Mouse (Mus musculus): ENCODE data around the gene Snx21. TPM values are rescaled to one million over a fixed set of nuclear protein-coding genes. Genes with fewer than 3 reads are reported as not detected.
A peak's percentile ranks its signal among the peaks of the same experiment; 100 is the strongest.

The Snx21 gene
- 14.4 and 18.3 TPM in 2 replicates for polyA plus RNA-seq (2016; fragmentation: Nextera tagmentation; extraction: Ambion mirVana)

DNA sequence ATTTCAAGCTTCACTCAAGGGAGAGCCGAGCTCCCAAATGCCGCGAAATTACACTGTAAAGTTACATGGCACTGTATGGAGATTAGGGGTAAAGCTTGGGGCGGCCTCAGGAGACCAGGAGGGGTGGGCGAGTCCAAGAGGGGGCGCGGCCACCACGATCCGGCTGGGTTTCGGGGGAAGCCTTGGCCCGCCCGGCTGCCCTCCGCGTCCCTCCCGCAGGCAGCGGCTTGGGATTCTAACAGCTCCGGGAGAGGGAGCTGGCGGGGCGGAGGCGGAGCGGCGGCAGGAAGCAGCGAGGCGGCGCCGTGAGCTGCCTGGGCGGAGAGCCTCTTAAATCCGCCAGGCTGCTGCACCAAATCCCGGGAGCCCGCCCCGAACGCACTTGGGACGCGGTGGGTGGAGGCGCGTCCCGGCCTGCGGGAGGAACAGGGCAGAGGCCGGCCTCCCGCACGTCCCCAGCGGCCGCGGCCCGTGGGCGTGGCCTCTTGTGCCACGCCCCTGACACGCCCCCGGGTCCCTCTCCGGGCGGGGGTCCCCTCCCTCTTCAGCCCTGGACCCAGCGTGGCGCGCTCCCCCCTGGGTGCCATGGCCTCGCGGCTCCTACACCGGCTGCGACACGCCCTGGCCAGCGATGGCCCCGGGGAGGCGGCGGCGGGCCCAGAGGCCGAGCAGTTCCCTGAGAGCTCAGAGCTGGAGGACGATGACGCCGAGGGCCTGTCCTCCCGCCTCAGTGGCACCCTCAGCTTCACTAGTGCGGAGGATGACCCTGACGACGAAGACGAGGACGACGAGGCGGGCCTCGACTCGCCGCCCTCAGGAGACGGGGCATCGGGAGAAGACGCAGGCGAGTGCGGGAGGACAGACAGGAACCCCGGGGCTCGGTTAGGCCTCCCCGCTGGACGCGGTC lies at the start of gene Snx21:
TSS of gene Snx21 (plus strand) at position 343 of the 907 bp plus-strand sequence.
- peak within 1 kb of the TSS; percentile 69 for H3K27ac ChIP-seq (replicated peaks)
- peak within 1 kb of the TSS; percentile 60 for H3K9ac ChIP-seq (replicated peaks)
- peaks cover 11% of the 10 kb centered on the region for H3K4me1 ChIP-seq
- WGBS = under 1% methylated on average over 83 of the region's 89 CpGs
- peak within 1 kb of the TSS; percentile 82 for H3K4me2 ChIP-seq (replicated peaks)
- ATAC-seq (ENCODE audit: low FRiP score, low read depth) = peak; percentile 90
- H3K27me3 ChIP-seq = 0 out of 2 replicates have a peak, but pooled peaks cover 4% of the 10 kb centered on the region
- peak within 1 kb of the TSS; percentile 64 for H3K4me3 ChIP-seq
- no peaks in the 10 kb centered on the region for H3K9me3 ChIP-seq
- 0 out of 2 replicates have a peak, but pooled peaks cover 4% of the 10 kb centered on the region for H3K36me3 ChIP-seq

DNA sequence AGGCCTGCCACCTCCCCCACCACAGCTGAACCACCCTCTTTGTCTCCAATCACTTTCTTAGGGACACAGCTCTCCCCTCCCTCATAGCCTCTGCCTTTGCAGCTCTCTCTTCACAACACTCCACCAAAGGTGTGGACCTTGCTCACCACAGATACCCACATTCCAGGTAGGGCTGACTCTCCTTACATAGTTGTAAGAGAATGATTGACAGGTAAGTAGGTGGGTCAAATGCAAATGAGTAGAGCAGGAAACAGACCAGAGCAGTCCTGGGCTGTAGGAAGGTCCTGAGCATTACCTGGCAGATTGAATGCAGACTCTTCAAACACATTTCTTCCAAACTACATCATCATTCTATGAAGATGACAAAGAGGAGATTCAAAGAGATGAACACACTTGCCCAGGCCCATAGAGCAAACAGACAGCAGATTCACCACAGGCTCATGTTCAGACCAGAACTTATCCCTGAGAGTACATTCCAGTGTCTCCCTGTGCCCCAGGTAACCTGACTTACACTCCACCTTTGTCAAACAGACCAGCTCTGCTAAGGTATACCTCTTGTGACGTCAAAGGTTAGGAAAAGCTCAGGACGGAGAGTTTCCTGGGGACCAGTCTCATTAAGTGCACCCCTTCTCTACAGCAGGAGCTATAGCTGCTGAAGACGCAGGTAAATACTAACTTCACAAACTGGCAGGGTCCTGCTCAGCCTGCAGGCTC lies 48.1 kb upstream of the Snx21 start:
- no peak overlapping the region for H3K4me3 ChIP-seq
- H3K4me1 ChIP-seq = no peaks in the 10 kb centered on the region
- H3K27ac ChIP-seq (replicated peaks) = no peak overlapping the region
- no peaks in the 10 kb centered on the region for H3K36me3 ChIP-seq
- 68% methylated on average over 3 of the region's 3 CpGs for WGBS
- H3K27me3 ChIP-seq = no peaks in the 10 kb centered on the region
- no peak for ATAC-seq (ENCODE audit: low FRiP score, low read depth)
- no peak overlapping the region for H3K4me2 ChIP-seq (replicated peaks)
- no peak overlapping the region for H3K9ac ChIP-seq (replicated peaks)
- no peaks in the 10 kb centered on the region for H3K9me3 ChIP-seq

DNA sequence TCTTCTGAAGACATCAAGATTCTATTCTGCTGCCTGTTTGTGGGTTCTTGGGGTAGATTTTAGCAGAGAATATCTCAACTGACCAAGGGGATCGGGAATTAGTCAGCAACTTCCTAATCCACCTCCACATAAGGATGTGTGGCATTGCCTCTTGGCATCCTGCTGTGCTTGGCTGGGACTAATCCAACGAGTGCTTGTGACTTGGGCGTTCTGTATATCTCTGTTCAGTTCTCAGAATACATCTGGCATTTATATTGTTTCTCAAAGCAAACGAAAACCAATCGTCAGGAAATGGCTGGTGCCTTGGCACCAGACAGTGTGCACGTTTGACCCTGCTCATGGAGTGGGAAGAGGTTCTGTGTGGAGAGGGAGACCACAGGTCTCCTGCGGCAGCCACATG lies 45.7 kb upstream of the Snx21 start:
- peaks cover under 1% of the 10 kb centered on the region; the same call in 1 of the 2 replicates for H3K4me1 ChIP-seq
- H3K9ac ChIP-seq (replicated peaks) = no peak overlapping the region
- 67% methylated on average over 7 of the region's 7 CpGs for WGBS
- H3K4me3 ChIP-seq = no peak overlapping the region
- H3K36me3 ChIP-seq = no peaks in the 10 kb centered on the region
- H3K27me3 ChIP-seq = 0 out of 2 replicates have a peak, but pooled peaks cover 7% of the 10 kb centered on the region
- H3K4me2 ChIP-seq (replicated peaks) = no peak overlapping the region
- H3K27ac ChIP-seq (replicated peaks) = no peak overlapping the region
- H3K9me3 ChIP-seq = no peaks in the 10 kb centered on the region
- ATAC-seq (ENCODE audit: low FRiP score, low read depth) = no peak

GRCm38 (mm10) chr2:164744987-164745386 lies 40.6 kb upstream of the Snx21 start:
- peak overlapping the region; percentile 84 for H3K9ac ChIP-seq (replicated peaks)
- H3K9me3 ChIP-seq = no peaks in the 10 kb centered on the region
- H3K36me3 ChIP-seq = peaks cover 24% of the 10 kb centered on the region
- H3K27ac ChIP-seq (replicated peaks) = no peak overlapping the region
- 0 out of 2 replicates have a peak, but pooled peaks cover 7% of the 10 kb centered on the region for H3K27me3 ChIP-seq
- H3K4me1 ChIP-seq = peaks cover 18% of the 10 kb centered on the region
- 74% methylated on average over 13 of the region's 13 CpGs for WGBS
- H3K4me3 ChIP-seq = peak overlapping the region; percentile 76
- H3K4me2 ChIP-seq (replicated peaks) = peak overlapping the region; percentile 83
- no peak for ATAC-seq (ENCODE audit: low FRiP score, low read depth)

- H3K4me3 ChIP-seq = peak within 1 kb of the TSS; percentile 76
- ATAC-seq (ENCODE audit: low FRiP score, low read depth) = peak; percentile 91
- H3K27ac ChIP-seq (replicated peaks) = peak within 1 kb of the TSS; percentile 67
Observed at GRCm38 (mm10) chr2:164745843-164746479, 39.7 kb upstream of the Snx21 start, which contains the start of the genes Wfdc3 and Dnttip1. Gene Wfdc3 (minus strand): TSS chr2:164745931. Gene Dnttip1 (plus strand): TSS chr2:164745983.

GRCm38 (mm10) chr2:164746693-164747092 lies 38.9 kb upstream of the Snx21 start:
- Histone ChIP-seq H3K4me3 (peak overlapping the region; percentile 76), H3K4me2 (replicated peaks) (peak overlapping the region; percentile 83), H3K4me1 (peaks cover 18% of the 10 kb centered on the region), H3K9ac (replicated peaks) (peak overlapping the region; percentile 84), H3K27me3 (0 out of 2 replicates have a peak, but pooled peaks cover 7% of the 10 kb centered on the region), H3K9me3 (no peaks in the 10 kb centered on the region), H3K27ac (replicated peaks) (no peak overlapping the region), H3K36me3 (peaks cover 38% of the 10 kb centered on the region)
- WGBS = 60% methylated on average over 8 of the region's 8 CpGs
- ATAC-seq (ENCODE audit: low FRiP score, low read depth) = no peak

More at GRCm38 (mm10) chr2:164745843-164746479, 39.7 kb upstream of the Snx21 start, which contains the start of the genes Wfdc3 and Dnttip1:
- H3K4me2 ChIP-seq (replicated peaks) = peak within 1 kb of the TSS; percentile 83
- H3K9ac ChIP-seq (replicated peaks) = peak within 1 kb of the TSS; percentile 84
- H3K9me3 ChIP-seq = no peaks in the 10 kb centered on the region
- H3K27me3 ChIP-seq = 0 out of 2 replicates have a peak, but pooled peaks cover 7% of the 10 kb centered on the region
- H3K36me3 ChIP-seq = peaks cover 32% of the 10 kb centered on the region
- WGBS = under 1% methylated on average over 64 of the region's 70 CpGs
- peaks cover 18% of the 10 kb centered on the region for H3K4me1 ChIP-seq

DNA sequence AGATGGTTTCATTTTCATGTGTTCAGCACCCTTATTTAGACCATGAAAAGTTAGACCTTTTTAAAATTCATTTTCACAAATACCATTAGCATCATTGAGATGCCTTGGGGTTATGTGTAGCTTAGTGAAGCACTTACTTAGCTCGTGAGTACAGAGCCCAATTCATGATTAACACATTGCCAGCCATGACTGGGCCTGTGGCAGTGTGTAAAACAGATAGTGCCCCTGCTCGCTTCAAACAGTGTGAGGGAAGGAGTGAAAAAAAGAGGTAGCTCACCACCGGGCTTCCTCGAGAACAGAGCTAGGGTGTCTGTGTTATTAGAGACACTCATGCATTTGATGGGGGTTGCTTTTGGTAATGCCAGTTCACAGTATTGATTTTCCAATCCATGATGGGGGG lies 37.4 kb upstream of the Snx21 start:
- no peak overlapping the region for H3K27ac ChIP-seq (replicated peaks)
- peaks cover 18% of the 10 kb centered on the region for H3K4me1 ChIP-seq
- 88% methylated on average over 4 of the region's 4 CpGs for WGBS
- no peak for ATAC-seq (ENCODE audit: low FRiP score, low read depth)
- H3K4me2 ChIP-seq (replicated peaks) = no peak overlapping the region
- no peak overlapping the region for H3K4me3 ChIP-seq
- H3K9me3 ChIP-seq = no peaks in the 10 kb centered on the region
- no peak overlapping the region for H3K9ac ChIP-seq (replicated peaks)
- H3K27me3 ChIP-seq = 0 out of 2 replicates have a peak, but pooled peaks cover 7% of the 10 kb centered on the region
- H3K36me3 ChIP-seq = peaks cover 51% of the 10 kb centered on the region

GRCm38 (mm10) chr2:164748991-164749390 lies 36.6 kb upstream of the Snx21 start:
- ATAC-seq (ENCODE audit: low FRiP score, low read depth) = no peak
- Histone ChIP-seq H3K9me3 (no peaks in the 10 kb centered on the region), H3K9ac (replicated peaks) (no peak overlapping the region), H3K4me2 (replicated peaks) (no peak overlapping the region), H3K27ac (replicated peaks) (no peak overlapping the region), H3K27me3 (0 out of 2 replicates have a peak, but pooled peaks cover 2% of the 10 kb centered on the region), H3K4me3 (no peak overlapping the region), H3K4me1 (peaks cover 18% of the 10 kb centered on the region), H3K36me3 (peaks cover 55% of the 10 kb centered on the region)
- 91% methylated on average over 6 of the region's 6 CpGs for WGBS

DNA sequence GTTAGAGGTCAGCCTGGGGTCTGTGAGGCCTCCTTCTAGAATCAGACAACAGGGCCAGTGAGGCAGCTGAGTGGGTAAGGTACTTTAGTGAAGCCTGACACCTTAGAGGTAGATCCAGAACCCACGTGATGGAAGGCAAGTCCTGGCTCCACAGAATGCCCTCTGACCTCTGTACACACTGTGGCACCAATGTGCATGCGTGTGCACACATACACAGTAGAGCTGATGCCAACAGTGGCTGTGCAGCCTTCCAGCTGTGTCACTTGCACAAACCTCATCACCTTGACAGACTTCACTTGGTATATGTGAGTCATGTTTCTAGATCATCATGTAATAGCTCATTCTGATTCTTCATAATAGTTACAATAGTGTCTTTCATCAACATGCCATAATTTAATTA lies 33.2 kb upstream of the Snx21 start:
- Histone ChIP-seq H3K4me1 (0 out of 2 replicates have a peak, but pooled peaks cover 2% of the 10 kb centered on the region), H3K4me3 (no peak overlapping the region), H3K9ac (replicated peaks) (no peak overlapping the region), H3K36me3 (peaks cover 89% of the 10 kb centered on the region), H3K4me2 (replicated peaks) (no peak overlapping the region), H3K27me3 (no peaks in the 10 kb centered on the region), H3K9me3 (no peaks in the 10 kb centered on the region), H3K27ac (replicated peaks) (no peak overlapping the region)
- no peak for ATAC-seq (ENCODE audit: low FRiP score, low read depth)
- 92% methylated on average over 2 of the region's 2 CpGs for WGBS

DNA sequence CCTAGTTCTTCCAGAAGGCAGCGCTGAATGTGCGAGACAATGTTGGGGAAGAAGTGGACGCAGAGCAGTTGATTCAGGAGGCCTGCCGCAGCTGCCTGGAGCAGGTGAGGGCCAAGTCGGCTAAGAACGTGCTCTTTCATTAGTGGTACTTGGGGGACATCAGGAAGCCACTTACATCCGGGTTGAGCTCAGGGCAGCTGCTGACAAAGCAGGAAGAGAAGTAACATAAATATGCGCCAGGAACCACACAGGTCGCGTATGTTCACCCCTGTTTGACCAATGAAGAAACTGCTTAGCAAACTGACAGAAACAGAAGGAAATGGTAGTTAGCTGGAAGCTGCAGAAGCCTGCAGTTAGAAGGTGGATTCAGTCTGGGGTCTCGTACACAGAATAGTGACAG lies 31.5 kb upstream of the Snx21 start:
- Histone ChIP-seq H3K9ac (replicated peaks) (no peak overlapping the region), H3K27ac (replicated peaks) (no peak overlapping the region), H3K27me3 (no peaks in the 10 kb centered on the region), H3K4me3 (no peak overlapping the region), H3K4me2 (replicated peaks) (no peak overlapping the region), H3K9me3 (no peaks in the 10 kb centered on the region), H3K36me3 (peaks cover 90% of the 10 kb centered on the region), H3K4me1 (no peaks in the 10 kb centered on the region)
- WGBS = 90% methylated on average over 11 of the region's 11 CpGs
- no peak for ATAC-seq (ENCODE audit: low FRiP score, low read depth)

- no peaks in the 10 kb centered on the region for H3K27me3 ChIP-seq
- H3K4me2 ChIP-seq (replicated peaks) = no peak overlapping the region
- H3K36me3 ChIP-seq = peaks cover 91% of the 10 kb centered on the region
- H3K9ac ChIP-seq (replicated peaks) = no peak overlapping the region
- no peak overlapping the region for H3K4me3 ChIP-seq
- no peak for ATAC-seq (ENCODE audit: low FRiP score, low read depth)
- no peaks in the 10 kb centered on the region for H3K4me1 ChIP-seq
- no peaks in the 10 kb centered on the region for H3K9me3 ChIP-seq
- 98% methylated on average over 2 of the region's 2 CpGs for WGBS
- no peak overlapping the region for H3K27ac ChIP-seq (replicated peaks)
Observed at GRCm38 (mm10) chr2:164754800-164755199, 30.8 kb upstream of the Snx21 start.
